Mouse (Mus musculus) olfactory bulb, adult 2 months (tissue): ENCODE results near the gene Lmntd2.

Experiments
- CTCF ChIP-seq: fragments of 200-500 bp; IDR thresholded peaks from 2 replicates; pipeline ENCODE4 v1.5.1; 2012; ENCODE audit warnings: low read depth, mild to moderate bottlenecking, low read length, moderate library complexity; ENCODE audit not compliant: insufficient read depth
- POLR2A ChIP-seq: fragments of 200-500 bp; IDR thresholded peaks from 2 replicates; pipeline ENCODE4 v1.6.1; 2012; ENCODE audit warnings: mild to moderate bottlenecking, low read depth, low read length, moderate library complexity; ENCODE audit not compliant: insufficient read depth

DNA sequence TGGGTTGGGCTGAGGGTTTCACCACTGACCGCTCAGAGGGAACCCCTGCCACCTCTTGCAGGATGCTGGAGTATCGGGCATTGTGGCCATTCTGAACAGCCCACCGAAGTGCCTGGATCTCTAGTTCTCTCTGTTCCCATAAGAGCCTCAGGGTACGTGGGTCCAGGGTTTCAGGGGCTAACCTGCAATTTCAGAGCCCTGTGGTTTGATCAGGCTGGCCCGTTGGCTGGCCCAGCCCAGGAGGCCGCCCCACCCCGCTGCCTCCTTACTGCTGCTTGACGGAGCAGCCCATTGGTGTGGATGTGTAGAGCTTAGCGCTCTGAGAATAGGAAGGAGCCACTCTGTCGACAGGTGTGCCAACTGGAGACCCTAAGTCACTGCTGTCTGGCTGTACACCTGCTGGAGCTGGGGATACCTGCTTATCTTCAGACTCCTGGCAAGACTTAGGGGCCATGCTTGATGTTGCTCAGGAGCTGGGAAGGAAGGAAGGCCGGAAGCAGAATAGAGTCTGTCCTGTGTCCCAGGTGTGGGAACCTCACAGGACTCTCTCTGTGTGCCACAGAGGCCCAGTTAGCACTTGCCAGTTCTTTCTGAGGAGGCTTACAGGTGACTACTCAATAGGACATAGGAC is at the start of gene Lmntd2:
- TF ChIP-seq POLR2A, result no peak
- no peak for TF ChIP-seq CTCF
